Mouse (Mus musculus) heart, postnatal 14 days (tissue): ENCODE measurements at regions not wholly inside any gene's neighbourhood (a gene's known extent, or its start where the extent isn't known, plus 50 kb on each side); places are given as distances from the start of the nearest gene placed in this dataset.
A peak's percentile ranks its signal among the peaks of the same experiment; 100 is the strongest.

Source experiments
- DNase-seq, 2 experiments: peaks; one replicate each; pipeline ENCODE4 v3.0.0; 2021 to 2022
- intact Hi-C: fragments of 180-260 bp; cut with DNase I; formaldehyde crosslinking; loops from one replicate; pipeline ENCODE4 v1.15.1; 2025

- intact Hi-C loops, result no loop called here
- no peak for DNase-seq
Measured at GRCm38 (mm10) chr8:26436236-26436635, 316.9 kb downstream of the Gm45692 start.

- DNase-seq, result no peak
- intact Hi-C loops, result no loop called here
Measured at GRCm38 (mm10) chr8:26437571-26437970, 318.2 kb downstream of the Gm45692 start.

- DNase-seq, result no peak
- intact Hi-C loops, result no loop called here
Measured at GRCm38 (mm10) chr8:26438246-26438862, 319.0 kb downstream of the Gm45692 start.

- no peak for DNase-seq
- intact Hi-C loops, result no loop called here
Measured at GRCm38 (mm10) chr8:26438877-26439276, 319.5 kb downstream of the Gm45692 start.

GRCm38 (mm10) chr8:26441268-26442030 is 322.1 kb downstream of the Gm45692 start:
- DNase-seq, result peak in 1 of 2 experiments; percentile 18
- intact Hi-C loops, result loop anchor here (2.0 to 5.0 kb wide), 4 partner anchors 59 to 541 kb away; no protein-coding TSS in a partner anchor

GRCm38 (mm10) chr8:26443041-26443440 is 323.7 kb downstream of the Gm45692 start:
- DNase-seq, result peak; percentile 84 to 88
- intact Hi-C loops, result loop anchor here (2.0 to 5.0 kb wide), 4 partner anchors 61 to 539 kb away; no protein-coding TSS in a partner anchor

GRCm38 (mm10) chr8:26443735-26444134 is 324.4 kb downstream of the Gm45692 start:
- no peak for DNase-seq
- intact Hi-C loops, result loop anchor here (2.0 to 5.0 kb wide), 4 partner anchors 61 to 539 kb away; no protein-coding TSS in a partner anchor

GRCm38 (mm10) chr8:26445991-26446390 is 326.7 kb downstream of the Gm45692 start:
- DNase-seq, result no peak
- intact Hi-C loops, result no loop called here

- no peak for DNase-seq
- intact Hi-C loops, result no loop called here
Measured at GRCm38 (mm10) chr8:26447886-26448640, 328.7 kb downstream of the Gm45692 start.

- no peak for DNase-seq
- intact Hi-C loops, result no loop called here
Measured at GRCm38 (mm10) chr8:26449291-26449690, 330.0 kb downstream of the Gm45692 start.

- no peak for DNase-seq
- intact Hi-C loops, result no loop called here
Measured at GRCm38 (mm10) chr8:26450543-26450942, 331.2 kb downstream of the Gm45692 start.

GRCm38 (mm10) chr8:26452976-26453573 is 333.7 kb downstream of the Gm45692 start:
- intact Hi-C loops, result no loop called here
- no peak for DNase-seq

- intact Hi-C loops, result no loop called here
- no peak for DNase-seq
Measured at GRCm38 (mm10) chr8:26465346-26465745, 346.0 kb downstream of the Gm45692 start.

GRCm38 (mm10) chr8:26468441-26468840 is 349.1 kb downstream of the Gm45692 start:
- intact Hi-C loops, result no loop called here
- DNase-seq, result no peak

GRCm38 (mm10) chr8:26469705-26470104 is 350.4 kb downstream of the Gm45692 start:
- intact Hi-C loops, result no loop called here
- no peak for DNase-seq

- no peak for DNase-seq
- intact Hi-C loops, result no loop called here
Measured at GRCm38 (mm10) chr8:26471811-26472550, 352.6 kb downstream of the Gm45692 start.

- intact Hi-C loops, result no loop called here
- no peak for DNase-seq
Measured at GRCm38 (mm10) chr8:26484749-26485148, 365.4 kb downstream of the Gm45692 start.

GRCm38 (mm10) chr8:26487866-26488265 is 368.5 kb downstream of the Gm45692 start:
- no peak for DNase-seq
- intact Hi-C loops, result no loop called here

GRCm38 (mm10) chr8:26488590-26488989 is 369.3 kb downstream of the Gm45692 start:
- intact Hi-C loops, result no loop called here
- no peak for DNase-seq

GRCm38 (mm10) chr8:26501196-26501813 is 382.0 kb downstream of the Gm45692 start:
- intact Hi-C loops, result no loop called here
- DNase-seq, result no peak
